Mouse (Mus musculus) MEL (cell line): ENCODE results near the gene Trio. TPM values are rescaled to one million over a fixed set of nuclear protein-coding genes. Genes with fewer than 3 reads are reported as not detected.

ENCODE experiments used
- DNase-seq: peaks from one replicate; pipeline ENCODE4 v3.0.0; 2011; ENCODE audit warnings: low read depth, low spot score
- H3K27ac ChIP-seq: 2 replicates; pipeline ENCODE4 v1.5.1; 2012; ENCODE audit warnings: low read depth, mild to moderate bottlenecking, control low read depth, low read length, moderate library complexity; ENCODE audit not compliant: control insufficient read depth
- H3K27me3 ChIP-seq, 2 experiments: fragments of 150-350 bp in 1 of 2; sonication (generic) in 1 of 2; 2 replicates each; pipeline ENCODE4 v1.6.1; 2012; ENCODE audit warnings: low read length in 2 of 2, mild to moderate bottlenecking in 2 of 2, improper control_type of control experiment in 1 of 2, moderate library complexity in 1 of 2; ENCODE audit not compliant: insufficient read depth in 2 of 2, control insufficient read depth in 1 of 2
- H3K36me3 ChIP-seq, 2 experiments: 2 replicates each; pipeline ENCODE4 v1.6.1; 2012 to 2014; ENCODE audit warnings: low read length in 2 of 2, improper control_type of control experiment in 1 of 2, inconsistent platforms in 1 of 2, mild to moderate bottlenecking in 1 of 2; ENCODE audit not compliant: insufficient read depth in 2 of 2, control insufficient read depth in 1 of 2
- H3K4me1 ChIP-seq, 2 experiments: fragments of 150-350 bp in 1 of 2; sonication (generic) in 1 of 2; 2 replicates each; pipeline ENCODE4 v1.6.1; 2012; ENCODE audit warnings: low read length in 2 of 2, improper control_type of control experiment in 1 of 2, mild to moderate bottlenecking in 1 of 2; ENCODE audit not compliant: insufficient read depth in 2 of 2, control insufficient read depth in 1 of 2
- H3K4me3 ChIP-seq, 2 experiments: fragments of 150-350 bp in 1 of 2; sonication (generic) in 1 of 2; 2 replicates each; pipeline ENCODE4 v1.5.1; 2012; ENCODE audit warnings: low read depth in 2 of 2, low read length in 2 of 2, mild to moderate bottlenecking in 2 of 2, moderate library complexity in 2 of 2, control low read depth in 1 of 2, improper control_type of control experiment in 1 of 2; ENCODE audit not compliant: control insufficient read depth in 1 of 2, insufficient read depth in 1 of 2
- H3K79me2 ChIP-seq: 2 replicates; pipeline ENCODE4 v1.6.1; 2012; ENCODE audit warnings: mild to moderate bottlenecking, low read length, moderate library complexity; ENCODE audit not compliant: control insufficient read depth, poor library complexity, insufficient read depth
- H3K9ac ChIP-seq: 2 replicates; pipeline ENCODE4 v1.6.1; 2012; ENCODE audit warnings: low read depth, mild to moderate bottlenecking, control low read depth, low read length, moderate library complexity; ENCODE audit not compliant: control insufficient read depth, poor library complexity, severe bottlenecking
- H3K9me3 ChIP-seq: fragments of 150-350 bp; sonication (generic); replicated peaks from 2 replicates; pipeline ENCODE4 v1.6.1; 2012; ENCODE audit warnings: mild to moderate bottlenecking, low read length, improper control_type of control experiment, moderate library complexity; ENCODE audit not compliant: insufficient read depth
- BHLHE40 ChIP-seq: IDR thresholded peaks from 2 replicates; pipeline ENCODE4 v1.6.1; 2012; ENCODE audit warnings: low read depth, mild to moderate bottlenecking, inconsistent platforms, low read length, improper control_type of control experiment, borderline replicate concordance
- CTCF ChIP-seq, 3 experiments: IDR thresholded peaks in 2 of 3; conservative IDR thresholded peaks in 1 of 3; 2 replicates each; pipeline ENCODE4 v1.5.1; 2011 to 2012; ENCODE audit warnings: low read length in 3 of 3, low read depth in 2 of 3, mild to moderate bottlenecking in 2 of 3, improper control_type of control experiment in 1 of 3, inconsistent platforms in 1 of 3, mixed read lengths in 1 of 3, moderate library complexity in 1 of 3; ENCODE audit not compliant: control insufficient read depth in 1 of 3, insufficient read depth in 1 of 3, poor library complexity in 1 of 3, severe bottlenecking in 1 of 3
- ELF1 ChIP-seq: IDR thresholded peaks from 2 replicates; pipeline ENCODE4 v1.6.1; 2014; ENCODE audit warnings: low read depth, mild to moderate bottlenecking, inconsistent platforms, low read length, improper control_type of control experiment, moderate library complexity
- GABPA ChIP-seq: IDR thresholded peaks from 2 replicates; pipeline ENCODE4 v1.6.1; 2012; ENCODE audit warnings: low read depth, mild to moderate bottlenecking, inconsistent platforms, low read length, improper control_type of control experiment, moderate library complexity
- JUND ChIP-seq: IDR thresholded peaks from 2 replicates; pipeline ENCODE4 v1.6.1; 2011; ENCODE audit warnings: low read depth, mild to moderate bottlenecking, improper control_type of control experiment, low read length
- KAT2A ChIP-seq: conservative IDR thresholded peaks from 2 replicates; pipeline ENCODE4 v1.6.1; 2012; ENCODE audit warnings: low read depth, low read length, improper control_type of control experiment, inconsistent platforms
- MAFK ChIP-seq: IDR thresholded peaks from 2 replicates; pipeline ENCODE4 v1.6.1; 2011; ENCODE audit warnings: low read depth, mild to moderate bottlenecking, low read length, improper control_type of control experiment, borderline replicate concordance
- MAX ChIP-seq: IDR thresholded peaks from 2 replicates; pipeline ENCODE4 v1.6.1; 2011; ENCODE audit warnings: low read length, improper control_type of control experiment
- MAZ ChIP-seq: IDR thresholded peaks from 2 replicates; pipeline ENCODE4 v1.6.1; 2012; ENCODE audit warnings: low read depth, mild to moderate bottlenecking, inconsistent platforms, low read length, improper control_type of control experiment
- MEF2A ChIP-seq: IDR thresholded peaks from 2 replicates; pipeline ENCODE4 v1.6.1; 2014; ENCODE audit warnings: low read depth, mild to moderate bottlenecking, inconsistent platforms, low read length, improper control_type of control experiment; ENCODE audit not compliant: poor library complexity, insufficient replicate concordance, severe bottlenecking; ENCODE audit errors: extremely low read depth
- NELFE ChIP-seq: IDR thresholded peaks from 2 replicates; pipeline ENCODE4 v1.6.1; 2011; ENCODE audit warnings: low read depth, low read length, improper control_type of control experiment
- NRF1 ChIP-seq: IDR thresholded peaks from 2 replicates; pipeline ENCODE4 v1.6.1; 2014; ENCODE audit warnings: low read depth, mild to moderate bottlenecking, inconsistent platforms, low read length, improper control_type of control experiment, moderate library complexity; ENCODE audit not compliant: poor library complexity, insufficient read depth, severe bottlenecking
- POLR2A ChIP-seq, 2 experiments: IDR thresholded peaks; 2 replicates each; pipeline ENCODE4 v1.6.1; 2011 to 2012; ENCODE audit warnings: low read length in 2 of 2, mild to moderate bottlenecking in 2 of 2, control low read depth in 1 of 2, improper control_type of control experiment in 1 of 2, low read depth in 1 of 2, moderate library complexity in 1 of 2; ENCODE audit not compliant: control insufficient read depth in 1 of 2, insufficient read depth in 1 of 2, poor library complexity in 1 of 2
- POLR2AphosphoS2 ChIP-seq: IDR thresholded peaks from 2 replicates; pipeline ENCODE4 v1.6.1; 2011; ENCODE audit warnings: low read length, improper control_type of control experiment
- RAD21 ChIP-seq: IDR thresholded peaks from 2 replicates; pipeline ENCODE4 v1.6.1; 2011; ENCODE audit warnings: mild to moderate bottlenecking, low read depth, low read length, improper control_type of control experiment
- RCOR1 ChIP-seq: IDR thresholded peaks from 2 replicates; pipeline ENCODE4 v1.6.1; 2012; ENCODE audit warnings: low read depth, mild to moderate bottlenecking, inconsistent platforms, low read length, improper control_type of control experiment
- SMC3 ChIP-seq: IDR thresholded peaks from 2 replicates; pipeline ENCODE4 v1.6.1; 2011; ENCODE audit warnings: low read depth, low read length, improper control_type of control experiment
- UBTF ChIP-seq: IDR thresholded peaks from 2 replicates; pipeline ENCODE4 v1.6.1; 2012; ENCODE audit warnings: low read depth, mild to moderate bottlenecking, inconsistent platforms, low read length, improper control_type of control experiment, moderate library complexity, borderline replicate concordance; ENCODE audit not compliant: insufficient read depth
- USF2 ChIP-seq, 2 experiments: IDR thresholded peaks; 2 replicates each; pipeline ENCODE4 v1.6.1; 2011 to 2012; ENCODE audit warnings: improper control_type of control experiment in 2 of 2, low read length in 2 of 2, borderline replicate concordance in 1 of 2, inconsistent platforms in 1 of 2, low read depth in 1 of 2, mild to moderate bottlenecking in 1 of 2; ENCODE audit not compliant: insufficient read depth in 1 of 2
- ZC3H11A ChIP-seq: IDR thresholded peaks from 2 replicates; pipeline ENCODE4 v1.6.1; 2012; ENCODE audit warnings: low read depth, mild to moderate bottlenecking, inconsistent platforms, low read length, improper control_type of control experiment
- ZNF384 ChIP-seq: IDR thresholded peaks from 2 replicates; pipeline ENCODE4 v1.6.1; 2012; ENCODE audit warnings: low read depth, mild to moderate bottlenecking, inconsistent platforms, low read length, improper control_type of control experiment
- polyA plus RNA-seq, 2 experiments: library from polyadenylated mRNA; stranded (reverse) in 1 of 2; unstranded in 1 of 2; fragments of >175 nt in 1 of 2; fragments of >200 nt in 1 of 2; gene quantifications; 2 replicates each; pipeline versions ENCODE4 v1.2.1 to v1.2.4; 2012; ENCODE audit warnings: low replicate concordance in 2 of 2, low read depth in 1 of 2; ENCODE audit not compliant: insufficient read length in 2 of 2, insufficient read depth in 1 of 2, missing spikeins in 1 of 2
- total RNA-seq: library from RNA; depleted of rRNA; stranded (reverse); fragments of 300-350 nt; gene quantifications from 2 replicates; pipeline ENCODE4 v1.2.3, GENCODE M21; 2012

The Trio gene
- total and polyA plus RNA-seq, 3 experiments = 0.91 to 1.1 TPM; not detected in 1

DNA sequence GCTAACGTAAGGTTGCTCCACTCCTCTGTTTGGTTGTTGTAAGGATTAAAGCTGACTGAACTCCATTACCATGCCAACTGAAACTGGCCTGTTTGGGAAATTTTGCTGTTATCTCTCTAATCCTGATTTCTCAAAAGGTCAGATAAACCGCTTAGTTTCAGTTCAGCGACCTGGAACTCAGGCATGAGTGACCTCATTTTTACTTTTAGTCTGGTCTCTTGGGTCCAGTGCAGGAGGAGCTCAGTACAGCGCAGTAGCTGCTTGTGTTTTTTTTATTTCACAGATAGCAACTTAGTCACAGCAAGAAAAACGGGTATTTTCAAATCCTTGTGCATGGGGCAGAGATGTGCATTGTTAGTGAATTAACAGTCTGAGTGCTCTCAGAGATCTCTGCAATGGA lies 31.9 kb upstream of the Trio start:
- Histone ChIP-seq H3K79me2 (no peaks in the 10 kb centered on the region), H3K4me3 (no peak overlapping the region), H3K36me3 (no peaks in the 10 kb centered on the region), H3K27me3 (no peaks in the 10 kb centered on the region), H3K9me3 (no peaks in the 10 kb centered on the region), H3K27ac (no peak overlapping the region), H3K4me1 (no peaks in the 10 kb centered on the region), H3K9ac (no peak overlapping the region)
- no peak for DNase-seq
- no peak for TF ChIP-seq MAX
- TF ChIP-seq POLR2A (IDR thresholded peaks at IDR 0.05; ENCODE audit: control insufficient read depth in 1 of 2, insufficient read depth in 1 of 2, low read depth in 1 of 2, low read length in 2 of 2, poor library complexity in 1 of 2) = no peak
- no peak for TF ChIP-seq SMC3
- TF ChIP-seq MAFK = no peak
- TF ChIP-seq RAD21 = no peak
- TF ChIP-seq KAT2A = no peak
- no peak for TF ChIP-seq CTCF (IDR thresholded peaks at IDR 0.05 in 2 of 3, conservative IDR thresholded peaks at IDR 0.05 in 1 of 3; ENCODE audit: control insufficient read depth in 1 of 3, insufficient read depth in 1 of 3, low read depth in 2 of 3, low read length in 3 of 3, poor library complexity in 1 of 3, severe bottlenecking in 1 of 3)
- no peak for TF ChIP-seq POLR2AphosphoS2
- no peak for TF ChIP-seq UBTF
- no peak for TF ChIP-seq JUND
- no peak for TF ChIP-seq NRF1
- no peak for TF ChIP-seq NELFE
- no peak for TF ChIP-seq MAZ
- no peak for TF ChIP-seq ZC3H11A
- no peak for TF ChIP-seq MEF2A
- TF ChIP-seq GABPA = no peak
- TF ChIP-seq ZNF384 = no peak
- no peak for TF ChIP-seq ELF1
- TF ChIP-seq RCOR1 = no peak

DNA sequence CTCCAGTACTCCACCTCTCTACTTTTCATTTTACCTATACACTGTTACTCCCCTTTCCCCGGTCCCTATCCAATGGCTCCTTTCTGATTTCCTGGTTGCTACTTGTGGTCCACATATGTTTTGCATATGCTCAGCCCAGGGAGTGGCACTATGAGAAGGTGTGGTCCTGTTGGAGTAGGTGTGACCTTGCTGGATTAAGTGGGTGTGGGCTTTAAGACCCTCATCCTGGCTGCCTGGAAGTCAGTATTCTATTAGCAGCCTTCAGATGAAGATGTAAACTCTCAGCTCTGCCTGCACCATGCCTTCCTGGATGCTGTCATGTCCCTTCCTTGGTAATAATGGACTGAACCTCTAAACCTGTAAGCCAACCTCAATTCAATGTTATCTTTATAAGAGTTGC lies 29.1 kb upstream of the Trio start:
- H3K27ac ChIP-seq = no peak overlapping the region
- H3K4me1 ChIP-seq = no peaks in the 10 kb centered on the region
- no peaks in the 10 kb centered on the region for H3K36me3 ChIP-seq
- H3K9me3 ChIP-seq = no peaks in the 10 kb centered on the region
- H3K4me3 ChIP-seq = no peak overlapping the region
- no peak for TF ChIP-seq MEF2A
- no peak for TF ChIP-seq BHLHE40
- TF ChIP-seq RCOR1 = no peak
- TF ChIP-seq GABPA = no peak
- TF ChIP-seq USF2 (IDR thresholded peaks at IDR 0.05; ENCODE audit: borderline replicate concordance in 1 of 2, insufficient read depth in 1 of 2, low read depth in 1 of 2, low read length in 2 of 2) = no peak
- TF ChIP-seq ELF1 = no peak
- TF ChIP-seq, all 39 proteins: peak for 0
- DNase-seq = no peak
- no peak overlapping the region for H3K9ac ChIP-seq
- H3K79me2 ChIP-seq = no peaks in the 10 kb centered on the region
- no peaks in the 10 kb centered on the region for H3K27me3 ChIP-seq
